Mouse (Mus musculus) MEL (cell line): ENCODE results near the gene Thrap3. TPM values are rescaled to one million over a fixed set of nuclear protein-coding genes. Genes with fewer than 3 reads are reported as not detected.
A peak's percentile ranks its signal among the peaks of the same experiment; 100 is the strongest.

ENCODE experiments used
- DNase-seq: peaks from one replicate; pipeline ENCODE4 v3.0.0; 2011; ENCODE audit warnings: low read depth, low spot score
- H3K27ac ChIP-seq: 2 replicates; pipeline ENCODE4 v1.5.1; 2012; ENCODE audit warnings: low read depth, mild to moderate bottlenecking, control low read depth, low read length, moderate library complexity; ENCODE audit not compliant: control insufficient read depth
- H3K27me3 ChIP-seq, 2 experiments: fragments of 150-350 bp in 1 of 2; sonication (generic) in 1 of 2; 2 replicates each; pipeline ENCODE4 v1.6.1; 2012; ENCODE audit warnings: low read length in 2 of 2, mild to moderate bottlenecking in 2 of 2, improper control_type of control experiment in 1 of 2, moderate library complexity in 1 of 2; ENCODE audit not compliant: insufficient read depth in 2 of 2, control insufficient read depth in 1 of 2
- H3K36me3 ChIP-seq, 2 experiments: 2 replicates each; pipeline ENCODE4 v1.6.1; 2012 to 2014; ENCODE audit warnings: low read length in 2 of 2, improper control_type of control experiment in 1 of 2, inconsistent platforms in 1 of 2, mild to moderate bottlenecking in 1 of 2; ENCODE audit not compliant: insufficient read depth in 2 of 2, control insufficient read depth in 1 of 2
- H3K4me1 ChIP-seq, 2 experiments: fragments of 150-350 bp in 1 of 2; sonication (generic) in 1 of 2; 2 replicates each; pipeline ENCODE4 v1.6.1; 2012; ENCODE audit warnings: low read length in 2 of 2, improper control_type of control experiment in 1 of 2, mild to moderate bottlenecking in 1 of 2; ENCODE audit not compliant: insufficient read depth in 2 of 2, control insufficient read depth in 1 of 2
- H3K4me3 ChIP-seq, 2 experiments: fragments of 150-350 bp in 1 of 2; sonication (generic) in 1 of 2; 2 replicates each; pipeline ENCODE4 v1.5.1; 2012; ENCODE audit warnings: low read depth in 2 of 2, low read length in 2 of 2, mild to moderate bottlenecking in 2 of 2, moderate library complexity in 2 of 2, control low read depth in 1 of 2, improper control_type of control experiment in 1 of 2; ENCODE audit not compliant: control insufficient read depth in 1 of 2, insufficient read depth in 1 of 2
- H3K79me2 ChIP-seq: 2 replicates; pipeline ENCODE4 v1.6.1; 2012; ENCODE audit warnings: mild to moderate bottlenecking, low read length, moderate library complexity; ENCODE audit not compliant: control insufficient read depth, poor library complexity, insufficient read depth
- H3K9ac ChIP-seq: 2 replicates; pipeline ENCODE4 v1.6.1; 2012; ENCODE audit warnings: low read depth, mild to moderate bottlenecking, control low read depth, low read length, moderate library complexity; ENCODE audit not compliant: control insufficient read depth, poor library complexity, severe bottlenecking
- H3K9me3 ChIP-seq: fragments of 150-350 bp; sonication (generic); replicated peaks from 2 replicates; pipeline ENCODE4 v1.6.1; 2012; ENCODE audit warnings: mild to moderate bottlenecking, low read length, improper control_type of control experiment, moderate library complexity; ENCODE audit not compliant: insufficient read depth
- CHD2 ChIP-seq: IDR thresholded peaks from 2 replicates; pipeline ENCODE4 v1.6.1; 2011; ENCODE audit warnings: low read length, improper control_type of control experiment
- CTCF ChIP-seq, 3 experiments: IDR thresholded peaks in 2 of 3; conservative IDR thresholded peaks in 1 of 3; 2 replicates each; pipeline ENCODE4 v1.5.1; 2011 to 2012; ENCODE audit warnings: low read length in 3 of 3, low read depth in 2 of 3, mild to moderate bottlenecking in 2 of 3, improper control_type of control experiment in 1 of 3, inconsistent platforms in 1 of 3, mixed read lengths in 1 of 3, moderate library complexity in 1 of 3; ENCODE audit not compliant: control insufficient read depth in 1 of 3, insufficient read depth in 1 of 3, poor library complexity in 1 of 3, severe bottlenecking in 1 of 3
- E2F4 ChIP-seq: IDR thresholded peaks from 2 replicates; pipeline ENCODE4 v1.6.1; 2011; ENCODE audit warnings: low read depth, low read length, improper control_type of control experiment, borderline replicate concordance
- ETS1 ChIP-seq: IDR thresholded peaks from 2 replicates; pipeline ENCODE4 v1.6.1; 2012; ENCODE audit warnings: low read depth, mild to moderate bottlenecking, inconsistent platforms, low read length, improper control_type of control experiment, moderate library complexity
- GABPA ChIP-seq: IDR thresholded peaks from 2 replicates; pipeline ENCODE4 v1.6.1; 2012; ENCODE audit warnings: low read depth, mild to moderate bottlenecking, inconsistent platforms, low read length, improper control_type of control experiment, moderate library complexity
- GATA1 ChIP-seq: IDR thresholded peaks from 2 replicates; pipeline ENCODE4 v1.6.1; 2011; ENCODE audit warnings: low read depth, low read length, improper control_type of control experiment
- HCFC1 ChIP-seq: IDR thresholded peaks from 2 replicates; pipeline ENCODE4 v1.6.1; 2012; ENCODE audit warnings: low read depth, mild to moderate bottlenecking, inconsistent platforms, low read length, improper control_type of control experiment, moderate library complexity
- MAFK ChIP-seq: IDR thresholded peaks from 2 replicates; pipeline ENCODE4 v1.6.1; 2011; ENCODE audit warnings: low read depth, mild to moderate bottlenecking, low read length, improper control_type of control experiment, borderline replicate concordance
- MYB ChIP-seq: IDR thresholded peaks from 2 replicates; pipeline ENCODE4 v1.6.1; 2011; ENCODE audit warnings: mild to moderate bottlenecking, low read depth, low read length, improper control_type of control experiment
- NRF1 ChIP-seq: IDR thresholded peaks from 2 replicates; pipeline ENCODE4 v1.6.1; 2014; ENCODE audit warnings: low read depth, mild to moderate bottlenecking, inconsistent platforms, low read length, improper control_type of control experiment, moderate library complexity; ENCODE audit not compliant: poor library complexity, insufficient read depth, severe bottlenecking
- RCOR1 ChIP-seq: IDR thresholded peaks from 2 replicates; pipeline ENCODE4 v1.6.1; 2012; ENCODE audit warnings: low read depth, mild to moderate bottlenecking, inconsistent platforms, low read length, improper control_type of control experiment
- SMC3 ChIP-seq: IDR thresholded peaks from 2 replicates; pipeline ENCODE4 v1.6.1; 2011; ENCODE audit warnings: low read depth, low read length, improper control_type of control experiment
- TBP ChIP-seq: IDR thresholded peaks from 2 replicates; pipeline ENCODE4 v1.8.0; 2011; ENCODE audit warnings: low read depth, low read length, improper control_type of control experiment
- TCF12 ChIP-seq: IDR thresholded peaks from 2 replicates; pipeline ENCODE4 v1.6.1; 2014; ENCODE audit warnings: low read depth, mild to moderate bottlenecking, inconsistent platforms, low read length, improper control_type of control experiment, moderate library complexity
- USF1 ChIP-seq: IDR thresholded peaks from 2 replicates; pipeline ENCODE4 v1.6.1; 2014; ENCODE audit warnings: low read depth, mild to moderate bottlenecking, inconsistent platforms, low read length, improper control_type of control experiment, moderate library complexity
- polyA plus RNA-seq, 2 experiments: library from polyadenylated mRNA; stranded (reverse) in 1 of 2; unstranded in 1 of 2; fragments of >175 nt in 1 of 2; fragments of >200 nt in 1 of 2; gene quantifications; 2 replicates each; pipeline versions ENCODE4 v1.2.1 to v1.2.4; 2012; ENCODE audit warnings: low replicate concordance in 2 of 2, low read depth in 1 of 2; ENCODE audit not compliant: insufficient read length in 2 of 2, insufficient read depth in 1 of 2, missing spikeins in 1 of 2
- total RNA-seq: library from RNA; depleted of rRNA; stranded (reverse); fragments of 300-350 nt; gene quantifications from 2 replicates; pipeline ENCODE4 v1.2.3, GENCODE M21; 2012

Thrap3 gene
- total and polyA plus RNA-seq, 3 experiments, result 158 to 471 (median 310) TPM

DNA sequence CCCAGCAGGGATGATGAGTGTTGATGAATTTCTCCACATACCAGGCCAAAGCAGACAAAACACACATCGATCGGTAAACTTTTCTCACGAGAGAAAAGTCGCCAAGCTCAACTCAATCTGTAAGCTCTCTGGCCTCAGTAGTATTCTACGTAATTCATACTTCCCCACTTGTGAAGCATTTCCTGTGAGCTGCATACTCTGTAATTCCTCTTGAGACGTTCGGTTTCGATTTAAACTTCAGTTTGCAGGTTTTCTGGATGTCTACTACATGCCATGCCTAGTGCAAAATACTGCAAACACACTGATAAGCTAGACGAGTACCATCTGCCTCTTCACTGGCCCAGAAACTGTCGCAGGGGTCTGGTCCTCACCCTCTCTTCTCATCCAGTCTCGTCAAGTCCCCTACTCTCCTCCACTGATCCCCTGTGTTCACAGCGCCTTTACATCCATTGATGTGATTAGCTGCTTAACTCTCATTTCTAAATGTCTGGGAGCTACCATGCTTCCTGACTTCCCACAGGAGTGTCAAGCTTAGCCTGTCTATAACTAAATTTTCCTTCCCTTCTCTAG lies 2.2 kb upstream of the Thrap3 start:
- Histone ChIP-seq H3K79me2 (peaks cover 28% of the 10 kb centered on the region), H3K4me3 (no peak overlapping the region), H3K9me3 (no peaks in the 10 kb centered on the region), H3K9ac (no peak overlapping the region), H3K36me3 (peaks cover 6 to 12% of the 10 kb centered on the region in 2 experiments), H3K4me1 (peaks cover 4 to 12% of the 10 kb centered on the region in 2 experiments), H3K27ac (no peak overlapping the region), H3K27me3 (no peaks in the 10 kb centered on the region)
- no peak for DNase-seq
- no peak for TF ChIP-seq HCFC1
- TF ChIP-seq ETS1, result no peak
- no peak for TF ChIP-seq TBP
- TF ChIP-seq RCOR1, result no peak
- no peak for TF ChIP-seq GABPA
- TF ChIP-seq TCF12, result no peak
- TF ChIP-seq MAFK, result no peak
- TF ChIP-seq SMC3, result no peak
- no peak for TF ChIP-seq GATA1
- no peak for TF ChIP-seq USF1
- no peak for TF ChIP-seq CTCF (IDR thresholded peaks at IDR 0.05 in 2 of 3, conservative IDR thresholded peaks at IDR 0.05 in 1 of 3; ENCODE audit: control insufficient read depth in 1 of 3, insufficient read depth in 1 of 3, low read depth in 2 of 3, low read length in 3 of 3, poor library complexity in 1 of 3, severe bottlenecking in 1 of 3)
- TF ChIP-seq E2F4, result no peak
- no peak for TF ChIP-seq CHD2

DNA sequence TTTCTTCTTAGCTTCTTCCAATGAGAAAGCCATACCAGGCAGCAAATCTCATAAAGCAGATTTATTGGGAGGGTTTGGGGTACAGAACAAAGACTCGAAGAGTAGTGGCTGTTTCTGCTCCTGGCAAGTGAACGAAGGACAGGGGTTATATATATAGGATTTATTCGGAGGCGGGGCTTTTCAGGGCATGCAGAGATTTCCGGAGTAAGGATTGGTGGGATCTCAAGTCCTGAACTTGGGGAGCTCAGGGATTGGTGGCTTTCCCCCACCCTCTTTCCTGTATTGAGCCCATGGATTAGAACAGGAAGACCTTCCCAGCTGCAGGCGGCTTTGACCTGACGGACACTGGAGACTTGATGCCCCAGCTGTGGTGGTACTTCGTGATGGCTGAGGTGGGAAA lies 1.5 kb upstream of the Thrap3 start:
- Histone ChIP-seq H3K27me3 (no peaks in the 10 kb centered on the region), H3K36me3 (peaks cover 9 to 18% of the 10 kb centered on the region in 2 experiments), H3K27ac (peak overlapping the region; percentile 98), H3K4me1 (peaks cover 8 to 16% of the 10 kb centered on the region in 2 experiments), H3K9ac (peak overlapping the region; percentile 93), H3K4me3 (no peak overlapping the region; a peak in 2 of 4 replicates), H3K79me2 (peaks cover 35% of the 10 kb centered on the region), H3K9me3 (no peaks in the 10 kb centered on the region)
- no peak for DNase-seq
- TF ChIP-seq NRF1, result no peak
- TF ChIP-seq CTCF (IDR thresholded peaks at IDR 0.05 in 2 of 3, conservative IDR thresholded peaks at IDR 0.05 in 1 of 3; ENCODE audit: control insufficient read depth in 1 of 3, insufficient read depth in 1 of 3, low read depth in 2 of 3, low read length in 3 of 3, poor library complexity in 1 of 3, severe bottlenecking in 1 of 3), result no peak
- TF ChIP-seq MYB, result no peak
